Mouse (Mus musculus) embryonic fibroblast, embryonic 13.5 days (primary cell): ENCODE results near the gene Gm20388. TPM values are rescaled to one million over a fixed set of nuclear protein-coding genes. Genes with fewer than 3 reads are reported as not detected.

Experiments used
- H3K27ac ChIP-seq: 2 replicates; pipeline ENCODE4 v1.5.1; 2012; ENCODE audit warnings: low read length, control low read depth, inconsistent platforms; ENCODE audit not compliant: insufficient read depth
- H3K4me1 ChIP-seq: 2 replicates; pipeline ENCODE4 v1.6.1; 2011; ENCODE audit warnings: low read length; ENCODE audit not compliant: control insufficient read depth, insufficient read depth
- H3K4me3 ChIP-seq: 2 replicates; pipeline ENCODE4 v1.5.1; 2011; ENCODE audit warnings: mild to moderate bottlenecking, control low read depth, low read length; ENCODE audit not compliant: insufficient read depth
- CTCF ChIP-seq: IDR thresholded peaks from 2 replicates; pipeline ENCODE4 v1.5.1; 2011; ENCODE audit warnings: mild to moderate bottlenecking, control low read depth, low read length, moderate library complexity, borderline replicate concordance; ENCODE audit not compliant: insufficient read depth
- POLR2A ChIP-seq: IDR thresholded peaks from 2 replicates; pipeline ENCODE4 v1.6.1; 2011; ENCODE audit warnings: low read depth, mild to moderate bottlenecking, control low read depth, low read length, moderate library complexity
- polyA plus RNA-seq: library from polyadenylated mRNA; stranded (reverse); fragments of >200 nt; gene quantifications from 2 replicates; pipeline ENCODE4 v1.2.4, GENCODE M21; 2011; ENCODE audit warnings: low read depth; ENCODE audit not compliant: missing spikeins, insufficient read length

The Gm20388 gene
- polyA plus RNA-seq, 1 experiment, result 82.8 TPM

DNA sequence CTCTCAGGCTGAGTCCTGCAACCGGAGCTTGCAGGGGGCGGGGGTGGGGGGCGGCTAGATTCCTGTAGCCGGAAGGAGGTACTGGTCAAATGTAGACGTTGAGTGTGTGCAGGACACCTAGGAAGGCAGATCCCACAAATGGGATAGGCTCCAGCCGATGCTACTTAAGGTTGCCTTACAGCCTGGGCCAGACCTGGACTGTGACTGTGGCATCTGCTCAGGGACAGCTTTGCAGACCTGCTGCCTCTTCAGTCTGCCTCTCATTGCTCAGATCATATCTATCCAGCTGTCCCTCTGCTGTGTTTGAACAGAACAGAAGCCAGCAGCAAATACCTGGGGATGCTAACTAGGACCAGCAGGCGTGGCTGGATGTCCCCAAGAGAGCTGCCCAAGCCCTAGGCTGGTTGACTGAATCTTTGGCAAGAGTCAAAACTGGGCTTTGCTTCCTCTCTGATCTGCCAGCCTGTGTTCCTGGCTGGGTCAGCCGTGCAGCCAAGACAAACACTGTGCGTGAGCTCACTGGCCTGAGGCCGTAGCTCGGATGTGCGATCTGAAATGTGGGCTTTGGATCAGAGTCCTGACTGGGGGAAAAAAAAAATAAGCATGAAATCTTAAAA lies 3850.7 kb downstream of the Gm20388 start:
- no peak overlapping the region for H3K27ac ChIP-seq
- no peak overlapping the region for H3K4me3 ChIP-seq
- H3K4me1 ChIP-seq, result peaks cover 17% of the 10 kb centered on the region
- TF ChIP-seq CTCF (no peak), POLR2A (no peak)

DNA sequence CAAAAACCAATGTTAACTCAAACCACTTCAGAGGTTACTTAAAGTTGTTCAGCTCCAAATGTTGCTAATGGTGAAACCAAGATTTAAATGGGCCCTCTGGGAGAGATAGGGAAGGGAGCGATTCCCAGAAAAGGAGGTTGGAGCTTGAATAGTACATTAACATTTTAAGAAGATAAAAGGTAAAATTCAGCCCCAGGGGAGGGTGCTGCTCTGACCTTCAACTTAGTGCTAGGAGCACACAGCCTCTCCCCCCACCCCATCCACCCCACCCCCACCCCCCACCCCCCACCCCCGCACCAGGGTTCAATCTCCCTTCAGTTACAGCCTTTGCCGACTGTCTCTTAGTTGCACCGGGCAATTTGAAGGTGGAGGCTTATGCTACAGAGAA lies 3851.2 kb downstream of the Gm20388 start:
- TF ChIP-seq CTCF (no peak), POLR2A (no peak)
- H3K4me1 ChIP-seq, result peaks cover 17% of the 10 kb centered on the region
- no peak overlapping the region for H3K4me3 ChIP-seq
- H3K27ac ChIP-seq, result no peak overlapping the region

DNA sequence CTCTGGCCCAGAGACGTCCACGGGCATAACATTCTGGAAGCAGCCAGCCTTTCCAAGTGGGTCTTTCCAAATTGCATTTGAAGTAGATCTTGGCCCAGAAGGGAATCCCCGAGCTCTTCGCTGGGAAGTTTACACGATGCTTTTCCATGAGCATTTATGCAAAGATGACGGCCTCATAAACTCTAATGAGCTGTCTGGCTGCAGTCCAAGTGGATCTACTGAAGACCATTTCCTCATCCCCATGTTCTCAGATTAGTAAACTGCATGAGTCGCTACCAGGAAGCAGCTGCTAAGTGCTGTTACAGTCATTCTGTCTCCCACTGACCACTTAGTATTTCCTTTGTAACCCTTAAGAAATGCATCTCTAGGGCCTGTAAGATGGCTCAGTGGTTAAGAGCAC lies 3852.7 kb downstream of the Gm20388 start:
- H3K4me3 ChIP-seq, result no peak overlapping the region
- no peak for TF ChIP-seq POLR2A
- TF ChIP-seq CTCF, result no peak
- no peak overlapping the region for H3K27ac ChIP-seq
- H3K4me1 ChIP-seq, result peaks cover 24% of the 10 kb centered on the region

DNA sequence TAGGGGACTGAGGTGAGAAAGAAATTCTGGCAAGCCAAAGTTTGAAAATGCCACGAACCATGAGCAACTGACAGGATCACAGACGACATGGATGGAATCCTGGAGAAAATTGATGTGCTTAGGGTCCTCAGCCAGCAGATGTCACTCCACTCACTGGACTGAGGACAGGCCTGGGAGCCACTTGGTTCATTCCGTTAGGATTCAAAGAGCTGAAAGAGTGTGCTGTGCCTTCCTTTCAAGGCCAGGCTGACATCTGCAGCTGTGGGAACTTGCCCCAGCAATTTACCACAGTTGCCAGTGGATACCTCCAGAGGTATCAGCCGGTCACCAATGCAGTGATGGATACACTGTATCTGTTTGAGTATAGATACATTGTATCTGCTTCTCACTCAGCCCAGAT lies 3854.0 kb downstream of the Gm20388 start:
- Histone ChIP-seq H3K4me1 (peaks cover 24% of the 10 kb centered on the region), H3K4me3 (no peak overlapping the region), H3K27ac (no peak overlapping the region)
- TF ChIP-seq POLR2A (no peak), CTCF (peak; percentile 34; the same call in 1 of the 2 replicates)

DNA sequence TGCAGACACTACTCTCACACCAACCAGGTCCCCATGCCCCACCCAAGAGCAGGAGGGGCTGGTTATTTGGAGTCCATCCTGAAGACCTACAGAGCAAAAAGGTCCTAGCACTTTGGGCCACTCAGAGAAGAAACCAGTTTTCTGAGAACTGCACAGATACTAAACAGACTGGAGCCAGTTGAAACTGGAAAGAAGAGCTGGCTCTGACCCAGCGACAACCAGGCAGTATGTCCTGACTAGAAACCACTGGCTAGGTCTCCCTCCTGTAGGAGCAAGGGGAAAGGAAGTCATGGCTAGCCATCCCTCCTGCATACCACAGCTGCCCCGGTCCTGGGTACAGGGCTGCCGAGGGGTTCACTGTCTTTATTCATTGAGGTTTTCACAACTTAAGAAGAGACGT lies 3855.9 kb downstream of the Gm20388 start:
- TF ChIP-seq CTCF, result no peak
- TF ChIP-seq POLR2A, result no peak
- Histone ChIP-seq H3K27ac (no peak overlapping the region), H3K4me1 (peaks cover 24% of the 10 kb centered on the region), H3K4me3 (no peak overlapping the region)

DNA sequence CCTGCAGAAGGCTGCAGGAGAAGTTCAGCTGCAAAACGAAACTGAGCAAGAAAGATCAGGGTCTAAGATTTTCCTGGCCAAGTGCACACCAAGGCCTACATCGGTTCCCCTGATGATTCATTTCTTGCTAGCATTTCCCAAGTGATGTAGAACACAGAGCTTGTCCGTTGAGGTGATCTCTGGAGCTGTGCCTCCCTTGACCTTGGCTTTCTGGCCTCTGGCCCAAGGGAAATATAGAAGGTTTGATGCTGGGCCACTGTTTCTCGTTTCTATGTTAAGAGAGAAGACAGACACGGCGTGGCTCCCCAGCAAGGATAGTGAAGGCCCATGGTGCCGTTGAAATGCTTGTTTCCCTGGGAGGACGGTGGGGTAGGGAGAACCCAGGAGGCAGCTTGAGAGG lies 3857.2 kb downstream of the Gm20388 start:
- no peak overlapping the region for H3K4me3 ChIP-seq
- peaks cover 17% of the 10 kb centered on the region for H3K4me1 ChIP-seq
- TF ChIP-seq POLR2A, result no peak
- TF ChIP-seq CTCF, result no peak

DNA sequence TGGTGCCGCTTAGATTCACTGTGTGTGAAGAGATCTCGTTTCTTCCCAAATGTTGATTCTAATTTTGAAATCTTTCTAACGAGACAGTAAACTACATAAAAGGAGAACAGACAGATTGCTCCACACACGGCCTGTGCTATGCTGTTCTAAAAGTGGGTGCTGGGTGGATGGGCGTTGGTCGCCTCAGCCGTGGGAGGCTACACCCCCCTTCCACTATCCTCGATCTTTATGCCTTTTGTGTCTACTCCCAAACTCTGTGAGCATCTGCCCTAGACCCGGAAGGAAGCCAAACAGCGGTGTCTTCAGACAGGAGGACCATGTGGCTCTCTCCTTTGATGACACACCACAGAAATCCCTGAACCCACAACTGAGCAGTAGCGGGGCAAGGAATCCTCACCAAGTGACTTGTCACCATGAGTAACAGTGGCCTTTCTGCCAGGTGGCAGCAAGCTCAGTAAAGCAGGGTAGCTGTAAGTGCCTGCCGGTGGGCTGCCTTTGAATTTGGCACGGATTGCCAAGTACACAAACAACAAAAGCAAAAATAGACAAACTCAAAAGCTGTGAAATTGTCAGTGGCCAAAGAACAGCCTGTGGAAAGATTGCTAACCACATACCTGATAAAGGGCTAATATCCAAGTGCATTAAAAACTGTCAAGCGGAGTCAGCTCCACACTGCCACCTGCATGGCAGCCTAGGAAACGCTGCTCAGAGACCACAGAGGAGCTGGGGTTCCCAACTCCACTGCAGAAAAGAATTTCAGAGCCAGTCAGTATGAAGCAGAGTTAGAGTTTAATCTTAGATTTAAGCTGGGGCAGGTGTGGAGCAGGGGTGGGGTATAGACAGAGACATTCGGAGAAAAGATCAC lies 3858.1 kb downstream of the Gm20388 start:
- Histone ChIP-seq H3K4me3 (no peak overlapping the region), H3K27ac (no peak overlapping the region), H3K4me1 (peaks cover 11% of the 10 kb centered on the region; the same call in 1 of the 2 replicates)
- TF ChIP-seq POLR2A (no peak), CTCF (peak; percentile 82; the same call in 1 of the 2 replicates)

More for the DNA sequence above, 3857.2 kb downstream of the Gm20388 start:
- no peak overlapping the region for H3K27ac ChIP-seq

DNA sequence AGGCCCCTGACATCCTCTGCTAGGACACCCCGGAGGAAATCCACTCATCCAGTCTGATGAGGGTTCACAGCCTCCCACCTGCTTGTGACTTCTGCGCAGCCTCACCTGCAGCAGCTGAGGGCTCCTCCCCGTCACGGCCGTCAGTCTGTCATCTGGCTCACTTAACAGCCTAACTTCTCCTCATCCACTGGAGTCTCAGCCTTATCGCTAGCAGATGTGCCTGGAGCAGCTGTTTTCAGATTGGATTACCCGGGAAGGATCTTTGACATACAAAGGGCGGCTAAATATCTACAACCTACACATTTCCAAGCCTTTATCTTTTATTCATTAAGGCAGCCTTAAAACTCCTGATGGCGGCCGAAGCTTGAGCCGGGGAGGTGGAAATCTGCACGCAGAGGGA lies 3862.8 kb downstream of the Gm20388 start:
- TF ChIP-seq CTCF, result no peak
- TF ChIP-seq POLR2A, result no peak

DNA sequence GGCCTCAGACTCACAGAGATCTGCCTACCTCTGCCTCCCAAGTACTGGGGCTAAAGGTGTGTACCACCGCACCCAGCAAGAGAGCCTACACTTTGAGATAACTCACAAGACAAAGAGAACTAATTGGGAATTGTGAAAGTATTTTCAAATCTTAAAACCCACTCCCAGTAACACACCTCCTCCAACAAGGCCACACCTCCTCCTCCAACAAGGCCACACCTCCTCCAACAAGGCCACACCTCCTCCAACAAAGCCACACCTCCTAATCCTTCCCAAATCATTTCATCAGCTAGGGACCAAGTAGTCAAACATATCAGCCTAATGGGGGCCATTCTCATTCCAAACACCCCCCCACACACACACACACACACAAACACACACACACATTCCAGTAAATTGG lies 3863.8 kb downstream of the Gm20388 start:
- Histone ChIP-seq H3K4me1 (no peaks in the 10 kb centered on the region), H3K4me3 (no peak overlapping the region), H3K27ac (no peak overlapping the region)
- no peak for TF ChIP-seq POLR2A
- TF ChIP-seq CTCF, result no peak

More for the DNA sequence above, 3862.8 kb downstream of the Gm20388 start:
- H3K4me3 ChIP-seq, result no peak overlapping the region
- H3K27ac ChIP-seq, result no peak overlapping the region
- H3K4me1 ChIP-seq, result no peaks in the 10 kb centered on the region

DNA sequence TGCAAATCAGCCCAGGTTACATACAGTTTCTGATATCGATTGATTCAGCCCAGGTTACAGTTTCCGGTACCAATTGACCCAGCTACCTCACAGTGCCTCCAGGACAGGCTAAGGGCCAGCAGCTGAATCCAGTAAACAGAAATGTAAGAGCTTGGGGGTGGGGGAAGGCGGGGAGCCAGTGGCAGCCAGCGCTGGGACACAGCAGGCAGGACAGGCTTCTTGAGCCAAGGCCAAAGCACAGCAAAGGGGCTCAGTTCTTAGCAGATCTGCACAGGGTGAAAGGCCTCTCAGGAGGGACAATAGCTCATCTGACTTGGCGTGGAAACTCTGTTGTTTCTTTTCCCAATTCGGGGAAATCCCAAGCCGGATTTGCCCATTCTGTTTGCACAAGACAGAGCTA lies 3866.7 kb downstream of the Gm20388 start:
- no peak overlapping the region for H3K4me3 ChIP-seq
- no peak for TF ChIP-seq CTCF
- no peak for TF ChIP-seq POLR2A
- H3K4me1 ChIP-seq, result no peaks in the 10 kb centered on the region
- no peak overlapping the region for H3K27ac ChIP-seq
